Mouse (Mus musculus) liver, embryonic 14 days (tissue): ENCODE results near the gene Slc36a4. TPM values are rescaled to one million over a fixed set of nuclear protein-coding genes. Genes with fewer than 3 reads are reported as not detected.

Source experiments
- polyA plus RNA-seq: library from polyadenylated mRNA; depleted of rRNA; stranded (reverse); fragments of >200 nt; gene quantifications from 2 replicates; pipeline ENCODE4 v1.2.3, GENCODE M21; 2012; rRNA removed

Slc36a4 gene
- 0.72 and 0.91 TPM in 2 replicates for polyA plus RNA-seq

DNA sequence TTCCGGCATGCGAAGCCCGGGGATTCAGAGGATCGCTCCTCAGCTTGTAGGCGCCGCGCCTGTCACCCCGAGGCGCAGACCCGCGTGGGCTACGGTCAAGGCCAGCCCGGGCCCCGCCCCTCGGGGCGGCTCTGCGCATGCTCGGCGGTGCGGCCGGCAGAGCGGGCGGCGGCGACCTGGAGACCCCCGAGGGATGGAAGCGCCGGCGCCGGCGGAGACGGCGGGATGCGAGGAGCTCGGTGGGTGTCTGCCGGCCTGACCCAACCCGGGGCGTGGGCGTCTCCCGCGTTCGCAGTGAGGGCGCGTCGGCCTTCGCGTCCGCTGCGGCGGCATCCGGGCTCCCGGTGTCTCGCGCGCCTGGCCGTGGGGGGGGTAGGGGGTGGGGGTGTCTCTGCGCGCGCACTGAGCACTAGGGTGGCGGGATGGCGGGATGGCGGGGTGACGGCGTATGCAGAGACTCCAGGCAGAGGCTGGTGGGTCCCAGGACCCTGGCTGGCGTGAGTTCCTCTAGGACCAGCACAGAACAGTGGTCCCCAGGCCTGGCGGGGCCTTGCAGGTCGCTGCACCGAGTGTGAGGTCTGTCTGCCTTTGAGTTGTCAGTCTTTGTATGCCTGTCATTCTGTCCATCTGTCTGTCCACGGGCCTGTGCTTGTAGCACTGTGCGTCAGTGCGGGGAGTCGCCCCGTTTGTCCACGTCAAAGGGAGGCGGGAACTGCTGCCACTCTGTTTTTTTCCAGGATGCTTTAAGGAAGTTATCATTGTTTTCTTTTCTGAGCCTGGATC is at the start of gene Slc36a4:
TSS of gene Slc36a4 (plus strand) at position 140 of the 783 bp plus-strand sequence.

Other genes starting within 250 kb of the Slc36a4 start
- gene Smco4, start 216.3 kb upstream of the Slc36a4 start, polyA plus RNA-seq: 5.9 and 6.0 TPM in 2 replicates
- 0.02 TPM in 1 of 2 replicates, not detected in the other for gene Deup1, start 81.8 kb upstream of the Slc36a4 start, polyA plus RNA-seq
- not detected in 2 replicates for gene Mtnr1b, start 164.8 kb downstream of the Slc36a4 start, polyA plus RNA-seq